Mouse (Mus musculus): ENCODE measurements at regions not wholly inside any gene's neighbourhood (a gene's known extent, or its start where the extent isn't known, plus 50 kb on each side); places are given as distances from the start of the nearest gene placed in this dataset.

GRCm38 (mm10) chr2:174178801-174179200, 68.7 kb downstream of the Npepl1 start:
- TF ChIP-seq CTCF (conservative IDR thresholded peaks at IDR 0.05; ENCODE audit: low read length): no peak
- no peak for TF ChIP-seq NANOG (IDR thresholded peaks at IDR 0.05; ENCODE audit: borderline replicate concordance, low read length)
